Mouse (Mus musculus): ENCODE measurements around the gene Pabpn1.

- TF ChIP-seq CTCF (IDR thresholded peaks at IDR 0.05; ENCODE audit: control insufficient read depth, insufficient read depth, insufficient replicate concordance, low read depth, low read length) = no peak
- no peak for TF ChIP-seq POLR2A (IDR thresholded peaks at IDR 0.05; ENCODE audit: control insufficient read depth, low read depth, low read length)
Observed at GRCm38 (mm10) chr14:54944939-54945338, 52.6 kb downstream of the Pabpn1 start.

Data from testis, adult 2 months (tissue).